Mouse (Mus musculus) ovary, adult 18-20 months (tissue): Measurements from ENCODE around the gene Cttnbp2nl.

ENCODE experiments used
- DNase-seq: peaks from one replicate; pipeline ENCODE4 v3.0.0; 2022; ENCODE audit warnings: low spot score, mixed read lengths

The Cttnbp2nl gene

DNA sequence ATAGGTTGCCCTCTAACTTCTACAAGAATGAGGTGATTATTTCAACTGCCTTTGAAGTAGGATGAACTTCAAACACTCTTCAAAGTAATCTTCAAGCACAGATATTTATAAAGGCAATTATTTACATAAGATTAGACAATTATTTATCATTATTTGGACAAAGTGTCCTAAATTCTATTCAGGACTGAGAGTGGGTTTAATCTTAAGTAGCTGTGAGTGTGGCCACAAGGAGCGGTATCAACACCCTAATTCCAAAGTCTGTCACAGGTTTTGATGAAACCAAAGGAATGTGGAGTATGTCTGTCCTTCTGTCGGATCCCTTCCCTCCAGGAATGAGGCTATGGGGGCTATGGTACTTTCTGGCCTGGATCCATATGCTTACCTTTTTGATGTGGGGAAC, 38.0 kb downstream of the Cttnbp2nl start:
- no peak for DNase-seq

DNA sequence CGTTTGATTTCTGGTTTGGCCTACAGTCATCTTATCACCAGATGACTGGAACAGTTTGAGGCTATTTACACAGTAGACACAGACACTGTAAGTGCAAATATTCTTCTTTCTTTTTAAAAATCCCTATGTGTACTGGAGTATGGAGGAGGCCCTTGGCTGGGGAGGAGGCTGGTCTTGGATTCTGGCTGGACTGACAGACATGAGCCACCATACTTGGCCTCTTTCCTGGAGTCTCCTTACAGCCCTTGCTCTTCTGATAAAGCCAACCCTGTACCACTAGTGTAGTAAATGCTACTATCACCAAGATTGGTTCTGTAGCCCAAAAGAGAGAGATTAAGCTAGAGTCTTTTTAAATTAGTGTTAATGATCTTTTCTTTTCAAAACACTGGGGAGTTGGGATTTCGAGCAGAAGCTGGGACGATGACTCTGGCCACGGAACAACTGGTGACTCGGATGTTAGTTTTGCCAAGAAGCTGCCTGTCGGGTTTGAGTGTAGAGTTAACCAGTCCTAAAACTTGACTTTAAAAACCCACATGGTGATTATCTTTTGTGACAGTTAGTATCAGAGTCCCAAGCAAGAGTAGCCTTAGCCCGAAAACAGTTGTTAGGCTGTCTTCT, 40.1 kb downstream of the Cttnbp2nl start:
- DNase-seq = no peak

DNA sequence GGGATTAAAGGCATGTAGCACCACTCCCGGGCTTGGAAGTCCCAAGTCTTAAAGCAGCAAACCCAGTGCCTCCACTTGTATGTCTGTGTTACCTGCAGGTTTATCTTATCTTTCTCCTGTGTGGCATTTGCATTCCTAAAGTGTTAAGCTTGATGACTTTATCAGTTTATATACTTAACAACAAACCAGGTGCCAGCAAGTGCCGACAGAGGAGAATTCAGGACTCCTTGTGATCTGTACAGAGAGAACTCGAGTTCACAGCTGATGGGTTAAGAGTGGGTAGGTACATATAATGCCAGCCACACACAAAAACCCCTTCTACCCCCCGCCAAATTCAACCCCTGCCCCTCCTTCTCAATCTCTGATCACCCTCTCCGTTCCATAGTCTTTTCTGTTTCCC, 41.1 kb downstream of the Cttnbp2nl start:
- DNase-seq = no peak

DNA sequence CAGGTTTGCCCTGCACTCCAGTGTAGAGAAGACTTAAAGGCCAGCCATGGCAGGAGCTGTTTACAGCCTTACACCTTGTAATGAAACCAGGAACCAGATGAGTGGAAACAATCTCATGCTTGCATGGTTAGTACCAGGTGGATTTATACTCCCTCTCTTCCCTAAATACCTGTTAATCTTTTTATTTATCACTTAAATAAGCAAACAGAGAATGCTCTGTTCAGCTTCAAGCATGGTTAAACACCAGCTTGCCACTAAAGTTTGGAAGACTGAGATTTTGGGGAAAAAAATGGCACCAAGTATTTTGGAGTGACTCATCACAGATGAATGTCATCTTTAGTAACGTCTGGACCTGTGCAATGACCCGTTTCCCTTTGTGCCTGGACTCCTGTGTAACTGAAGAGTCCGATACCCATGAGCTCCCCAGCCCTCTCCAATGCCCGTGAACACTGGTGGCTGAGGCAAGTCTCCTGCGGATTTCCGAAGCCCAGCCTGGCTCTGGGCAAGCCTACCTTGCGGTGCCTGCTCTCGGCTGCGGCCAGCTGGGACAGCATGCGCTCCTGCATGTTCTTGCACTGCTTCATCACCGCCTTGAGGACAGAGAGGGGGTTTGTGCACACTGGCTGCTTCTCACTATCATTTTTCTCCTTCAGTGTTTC, 42.1 kb downstream of the Cttnbp2nl start:
- DNase-seq = no peak

DNA sequence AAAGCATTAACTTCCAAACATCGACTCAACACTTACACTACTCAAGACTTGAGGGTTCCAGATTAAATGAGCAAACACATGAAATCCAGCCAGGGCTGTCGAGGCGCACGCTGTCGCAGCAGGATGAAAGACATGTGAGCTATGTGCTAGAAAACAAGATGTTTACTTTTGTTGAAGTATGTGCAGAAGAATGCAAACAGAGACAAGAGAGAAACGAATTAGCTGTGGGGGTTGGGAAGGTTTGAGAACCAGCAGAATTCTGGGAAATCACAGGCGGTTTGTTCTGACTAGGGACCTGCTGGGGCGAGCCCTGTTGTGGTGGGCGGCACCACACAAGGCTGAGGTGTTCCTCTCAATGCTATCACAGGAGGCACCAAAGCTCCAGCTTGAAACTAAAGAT, 44.9 kb downstream of the Cttnbp2nl start:
- DNase-seq = no peak

DNA sequence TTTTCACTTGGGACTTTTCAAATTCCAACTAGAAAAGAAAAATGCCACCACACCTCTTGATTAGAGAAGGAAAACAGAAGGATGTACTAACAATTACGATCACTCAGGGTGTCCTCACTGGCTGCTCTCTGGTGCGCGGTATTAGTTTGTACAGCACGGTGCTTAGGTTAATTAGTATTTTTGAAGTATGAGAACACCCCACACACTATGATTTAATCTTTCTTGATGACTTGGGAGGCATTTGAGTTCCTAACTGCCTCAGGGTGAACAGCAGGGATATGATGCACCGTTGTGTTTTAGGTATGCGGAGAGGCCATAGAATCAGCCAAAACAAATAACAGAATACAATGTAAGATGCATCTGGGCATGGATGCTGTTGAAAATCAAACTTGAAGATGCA, 46.8 kb downstream of the Cttnbp2nl start:
- DNase-seq = no peak

DNA sequence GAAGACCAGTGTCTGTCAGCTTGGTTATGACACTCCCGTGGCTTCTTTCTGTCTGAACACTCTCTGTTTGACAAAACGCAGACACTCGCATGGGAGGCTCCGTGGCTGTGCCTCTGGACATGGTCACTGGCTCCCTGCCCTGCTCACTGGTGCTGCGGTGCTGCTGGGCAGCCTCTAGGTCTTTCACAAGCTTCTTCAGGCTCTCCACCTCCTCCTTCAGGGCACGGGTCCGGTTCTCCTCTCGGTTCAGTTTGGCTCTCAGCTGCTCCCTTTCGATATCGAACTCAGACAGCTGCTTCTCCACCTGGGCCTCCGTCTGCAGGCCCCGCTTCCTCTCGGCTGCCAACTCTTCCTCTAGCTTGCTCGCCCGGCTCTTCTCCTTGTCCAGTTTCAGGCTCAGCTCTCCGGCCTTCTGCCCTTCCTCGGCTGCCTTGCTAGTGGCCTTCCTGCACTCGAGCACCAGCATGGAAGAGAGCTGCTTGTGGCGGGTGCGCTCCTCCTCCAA, 47.3 kb downstream of the Cttnbp2nl start:
- no peak for DNase-seq

DNA sequence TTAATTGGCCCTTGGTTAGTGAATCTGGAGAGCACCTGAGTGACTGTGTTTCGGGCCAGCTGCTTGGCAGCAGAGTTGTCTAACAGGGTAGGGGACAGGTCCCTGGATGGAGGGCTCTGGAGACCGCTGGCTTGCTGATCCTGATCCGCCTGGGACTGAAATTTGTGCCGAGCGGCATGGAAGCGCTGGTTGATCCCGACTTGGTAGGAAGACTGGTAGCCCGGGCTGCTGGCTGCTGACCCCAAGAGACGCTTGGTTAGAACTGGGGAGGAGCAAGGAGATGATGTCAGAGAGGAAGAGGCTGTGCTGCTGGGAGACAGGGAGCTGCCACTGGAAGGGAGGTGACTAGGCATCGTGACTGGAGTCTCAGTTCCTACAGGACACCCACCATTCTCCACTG, 47.9 kb downstream of the Cttnbp2nl start:
- DNase-seq = no peak

DNA sequence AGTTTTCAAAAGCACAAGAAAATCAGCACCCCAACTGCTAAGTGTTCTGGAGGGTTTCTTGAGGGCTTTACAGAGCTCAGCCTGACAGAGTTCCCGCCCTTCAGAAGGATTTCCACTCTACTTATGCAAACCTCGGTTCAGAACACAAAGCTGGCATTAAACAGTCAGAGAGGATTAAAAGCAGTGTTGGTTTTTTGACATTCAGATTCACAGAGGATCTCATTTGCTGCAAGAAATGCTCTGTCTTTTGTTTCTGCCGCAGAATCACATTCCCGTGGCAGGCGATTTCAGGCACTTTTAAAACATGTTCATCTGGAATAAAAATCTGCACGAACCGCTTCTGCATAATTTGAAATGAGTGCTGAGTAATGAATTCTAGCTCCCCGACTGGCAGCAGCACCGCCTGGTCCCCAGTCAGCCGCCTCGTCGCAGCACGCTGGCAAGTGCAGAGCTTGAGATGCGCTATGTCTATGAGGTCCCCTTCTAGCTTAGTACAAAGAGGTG, 48.9 kb downstream of the Cttnbp2nl start:
- DNase-seq = no peak

DNA sequence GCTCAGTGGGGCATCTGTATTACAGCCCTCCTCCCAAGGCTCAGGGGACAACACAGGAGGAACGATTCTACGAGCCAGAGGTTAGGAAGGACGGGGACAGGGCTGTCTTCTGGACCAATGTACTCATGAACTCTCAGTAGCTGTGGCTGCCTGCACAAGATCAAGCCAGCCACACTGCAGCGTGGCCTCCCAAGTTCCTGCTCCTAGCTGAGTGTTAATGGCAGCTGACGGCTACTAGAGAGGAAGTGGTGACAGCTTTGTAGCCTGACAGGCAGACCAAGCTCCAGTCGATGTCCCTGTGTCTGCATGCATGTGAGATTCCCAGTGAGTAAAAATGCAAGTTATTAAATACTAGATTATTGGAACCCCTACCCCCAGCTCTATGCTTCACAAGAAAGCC, 51.6 kb downstream of the Cttnbp2nl start:
- DNase-seq = no peak

DNA sequence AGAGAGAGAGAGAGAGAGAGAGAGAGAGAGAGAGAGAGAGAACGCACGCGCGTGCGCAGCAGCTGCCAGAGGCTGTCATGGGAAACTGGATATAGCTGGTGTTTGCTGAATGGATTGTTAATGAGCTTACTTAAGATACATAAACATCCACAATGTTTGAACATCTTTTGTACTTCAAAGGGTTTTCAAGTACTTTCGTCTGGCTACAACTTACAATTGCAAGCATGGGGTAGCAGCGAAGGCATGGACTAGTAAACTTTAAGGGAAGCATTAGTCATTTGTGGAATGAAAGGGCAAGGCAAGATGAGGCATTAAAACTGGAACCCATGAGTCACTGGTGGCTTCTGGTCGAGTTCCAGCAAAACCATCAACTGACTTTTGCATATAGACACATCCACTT, 52.4 kb downstream of the Cttnbp2nl start:
- DNase-seq = no peak

DNA sequence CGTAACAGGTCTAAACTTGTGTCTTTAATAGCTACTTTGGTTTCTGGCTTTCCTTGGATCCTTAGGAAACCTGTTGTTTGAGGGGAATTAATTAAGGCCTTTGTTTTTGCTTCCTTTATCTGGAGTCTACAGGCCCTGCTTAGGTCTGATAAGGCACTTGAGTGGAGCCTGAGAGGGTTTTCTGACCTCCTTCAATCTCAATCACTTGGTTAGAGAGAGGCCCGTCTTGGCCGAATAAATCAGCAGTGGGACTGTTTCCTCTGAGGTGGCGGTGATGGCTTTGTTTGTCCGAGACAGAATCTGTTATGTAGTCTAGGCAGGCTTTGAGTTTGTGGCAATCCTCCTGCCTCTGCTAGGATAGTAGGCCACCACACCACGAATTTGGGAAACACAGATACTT, 55.4 kb downstream of the Cttnbp2nl start:
- DNase-seq = no peak

DNA sequence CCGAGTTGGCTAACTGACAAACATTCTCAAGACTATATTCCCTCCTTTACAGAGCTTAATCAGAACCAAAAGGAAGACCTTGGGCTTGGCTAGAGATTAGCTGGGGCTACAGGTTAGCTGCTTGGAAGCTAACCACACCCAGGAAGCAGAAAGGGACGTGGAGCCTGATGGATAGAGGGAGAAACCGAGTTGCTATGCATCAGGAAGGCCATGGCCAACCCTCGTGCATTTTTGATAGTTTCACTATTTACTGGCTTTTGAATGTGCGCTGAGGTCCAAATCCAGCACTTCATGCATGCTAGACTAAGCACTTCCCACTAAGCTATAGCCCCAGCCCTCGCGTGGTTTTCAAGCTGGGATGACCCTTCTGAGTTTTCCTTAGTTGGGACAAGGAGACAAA, 57.2 kb downstream of the Cttnbp2nl start:
- DNase-seq = no peak

DNA sequence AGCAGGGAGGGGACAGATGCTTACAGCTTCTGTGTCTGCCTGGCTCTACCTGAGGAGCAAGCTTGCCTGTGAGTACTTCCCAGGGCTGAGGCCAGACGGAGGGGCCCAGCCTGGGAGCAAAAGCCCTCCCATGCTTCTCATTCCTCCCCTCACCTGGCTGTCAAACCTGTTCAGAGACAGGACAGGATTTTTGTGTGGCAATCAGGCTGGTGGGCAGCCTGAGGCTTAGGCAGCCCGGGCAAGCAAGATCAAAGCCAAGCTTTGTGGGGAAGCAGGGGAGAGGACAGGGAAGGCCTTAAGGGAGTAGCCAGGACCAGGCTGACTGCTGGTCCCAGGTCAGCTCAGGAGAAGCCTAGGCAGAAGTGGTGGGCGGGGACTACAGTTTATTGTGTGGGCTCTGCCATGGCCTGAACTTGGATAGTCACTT, 58.5 kb downstream of the Cttnbp2nl start:
- DNase-seq = no peak

DNA sequence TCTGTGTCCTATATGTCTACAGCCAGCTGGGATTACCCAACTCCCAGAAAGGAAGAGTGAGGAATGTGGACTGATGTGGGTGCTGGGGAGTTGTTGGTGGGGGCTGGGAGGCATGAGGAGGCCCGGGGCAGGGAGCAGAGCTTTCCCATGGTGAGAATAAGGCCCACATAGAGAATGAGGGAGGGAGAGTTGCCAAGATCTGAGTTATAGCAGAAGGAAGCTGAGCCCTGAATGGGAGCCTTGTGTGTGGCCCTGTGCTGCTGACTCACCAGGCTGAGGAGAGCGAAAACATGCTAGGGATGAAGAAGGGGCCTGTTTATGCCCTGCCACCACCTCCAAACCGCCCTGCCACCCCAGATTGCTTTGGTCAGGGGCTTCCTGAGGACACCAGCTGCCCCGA, 59.1 kb downstream of the Cttnbp2nl start:
- peak; percentile 25 for DNase-seq

DNA sequence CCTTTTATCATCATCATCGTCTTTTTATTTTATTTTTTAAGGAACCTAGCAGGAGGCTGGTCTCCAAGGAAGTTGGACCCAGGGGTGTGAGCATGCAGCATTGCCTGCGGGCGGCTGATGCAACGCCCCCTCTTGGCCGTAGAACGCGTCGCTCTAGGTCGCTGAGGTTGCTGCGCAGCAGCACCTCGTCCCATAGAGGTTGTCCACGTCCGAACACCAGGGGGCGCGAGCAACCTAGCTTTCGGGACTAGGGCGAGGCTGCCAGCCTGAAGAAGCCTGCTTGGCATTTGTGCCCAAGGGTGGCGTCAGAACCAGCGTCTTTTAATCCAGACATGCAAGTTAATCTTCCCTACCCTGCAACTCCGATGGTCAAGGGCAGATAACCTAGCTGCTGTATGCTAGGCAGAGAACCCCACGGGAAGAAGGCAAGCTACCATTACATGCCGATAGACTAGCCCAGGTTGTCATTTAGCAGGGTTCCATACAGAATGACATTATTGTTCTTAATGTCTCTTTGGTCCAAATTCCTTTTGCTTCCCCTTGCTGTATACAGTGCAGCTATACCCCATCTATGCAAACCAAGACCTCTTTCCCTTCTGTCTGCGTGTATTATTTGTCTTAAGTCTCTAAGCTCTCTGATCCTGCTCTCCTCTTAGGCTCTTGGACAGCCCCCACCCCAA, 60.1 kb downstream of the Cttnbp2nl start:
- DNase-seq = peak; percentile 72

DNA sequence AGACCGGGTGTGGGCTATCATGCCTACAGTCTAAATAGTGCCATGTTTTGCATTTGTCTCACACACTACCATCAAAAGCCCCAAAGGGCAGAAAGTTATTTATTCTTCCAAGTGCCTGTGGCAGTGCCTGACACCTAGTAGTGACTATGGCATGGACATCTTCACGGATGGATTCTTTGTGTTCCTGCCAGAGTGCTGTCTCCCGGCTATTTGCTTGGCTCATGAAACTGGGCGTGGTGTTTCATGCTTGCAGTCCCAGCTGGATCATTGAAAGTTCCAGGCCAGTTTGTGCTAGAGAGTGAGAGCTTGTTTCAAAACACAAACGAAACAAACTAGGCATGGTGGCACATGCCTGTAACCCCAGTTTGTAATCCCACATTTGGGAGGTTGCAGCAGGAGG, 61.2 kb downstream of the Cttnbp2nl start:
- DNase-seq = no peak

DNA sequence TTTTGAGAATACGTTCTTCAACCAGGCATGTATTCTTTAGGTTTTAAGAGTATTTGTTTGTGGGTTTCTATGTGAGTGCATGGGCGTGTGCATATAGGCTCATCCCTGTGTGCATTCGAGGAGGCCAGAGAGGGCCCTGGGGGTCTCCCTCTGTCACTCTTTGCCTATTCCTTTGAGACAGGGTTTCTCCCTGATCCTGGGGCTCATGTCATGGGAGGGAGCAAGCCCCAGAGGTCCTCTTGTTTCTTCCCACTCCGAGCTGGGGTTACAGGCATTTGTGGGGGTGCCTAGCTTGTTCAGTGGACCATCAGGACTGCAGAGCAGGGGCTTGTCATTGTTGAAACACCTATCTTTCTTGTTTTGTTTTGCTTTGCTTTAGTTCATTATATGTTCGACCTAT, 65.1 kb downstream of the Cttnbp2nl start:
- DNase-seq = no peak

DNA sequence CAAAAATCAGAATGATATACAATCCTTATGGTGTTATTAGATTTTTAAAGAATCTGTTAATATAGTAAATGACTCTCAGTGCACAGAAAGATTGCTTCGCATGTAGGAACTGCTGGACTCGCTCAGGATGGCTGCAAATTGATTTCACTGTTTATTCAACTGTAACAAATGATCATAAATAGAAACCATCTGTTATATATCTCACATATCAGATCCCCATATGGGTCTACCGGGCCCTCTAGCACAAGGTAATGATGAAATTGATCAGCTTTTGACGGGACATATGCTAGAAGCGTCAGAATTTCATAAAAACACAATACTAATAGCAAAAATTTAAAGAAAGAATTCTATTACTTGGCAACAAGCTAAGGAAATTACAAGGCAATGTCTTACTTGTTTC, 73.2 kb downstream of the Cttnbp2nl start:
- no peak for DNase-seq

DNA sequence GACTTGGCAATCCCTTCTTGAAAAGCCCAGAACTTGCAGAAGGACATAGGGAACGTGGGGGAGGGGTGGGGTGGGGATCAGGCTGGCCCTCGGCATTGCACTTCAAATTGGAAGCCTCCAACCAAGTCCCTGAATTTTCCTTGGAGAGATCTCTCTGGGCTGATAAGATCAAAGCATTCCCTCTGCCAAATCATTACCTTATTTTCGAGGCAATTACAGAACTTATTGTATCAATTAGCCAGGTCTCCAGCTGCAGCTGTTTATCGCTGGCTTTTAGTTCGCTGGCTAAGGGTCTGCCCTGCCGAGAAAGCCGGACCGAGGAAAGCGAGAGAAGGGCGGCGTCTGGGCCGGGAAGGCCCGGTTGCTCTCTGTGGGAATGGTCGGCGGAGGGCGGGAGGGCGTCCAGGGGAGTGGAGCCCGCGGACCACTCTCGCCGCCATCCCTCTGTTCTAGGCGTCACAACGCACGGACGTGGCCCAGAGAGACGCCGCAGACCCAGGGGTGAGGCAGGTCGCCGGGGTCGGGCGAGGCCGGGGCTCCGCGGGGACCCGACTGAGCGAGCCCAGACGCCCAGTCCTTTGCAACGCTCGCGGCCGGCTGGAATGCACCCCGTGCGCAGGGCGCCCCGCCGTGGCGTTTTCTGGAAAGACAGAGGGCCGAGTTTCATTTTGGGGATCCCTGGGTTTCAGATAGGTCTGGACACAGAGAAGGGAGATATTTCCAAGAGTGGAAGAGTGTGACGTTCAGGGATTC, 85.2 kb downstream of the Cttnbp2nl start:
- peak; percentile 71 for DNase-seq

DNA sequence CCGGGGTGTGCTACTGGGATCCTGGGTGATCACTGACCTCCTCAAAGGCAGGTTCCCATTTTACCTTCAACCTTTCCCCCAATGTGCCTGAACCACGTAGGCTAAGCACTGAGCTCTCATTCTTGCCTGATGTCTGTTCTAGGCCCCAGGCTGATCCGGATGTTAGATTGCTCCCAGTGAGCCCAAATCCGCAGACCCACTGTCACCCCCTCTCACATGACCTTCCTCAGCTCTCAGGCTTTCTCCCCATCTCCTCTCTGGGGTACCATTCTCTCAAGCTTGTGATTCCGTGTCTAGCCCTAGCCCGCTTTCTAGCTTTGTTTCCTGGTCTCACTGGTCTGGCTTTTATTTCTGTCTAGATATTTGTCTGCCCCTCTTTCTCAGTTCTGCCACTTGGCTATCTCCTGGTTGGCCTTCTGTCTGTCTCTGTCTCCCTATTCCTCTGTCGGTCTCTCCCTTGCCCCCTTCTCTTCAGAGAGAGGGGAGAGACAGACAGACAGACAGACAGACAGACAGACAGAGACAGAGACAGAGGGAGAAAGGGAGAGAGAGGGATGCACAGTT, 86.9 kb downstream of the Cttnbp2nl start:
- no peak for DNase-seq
